Mouse (Mus musculus) megakaryocyte, embryonic 14.5 days (primary cell): Measurements from ENCODE around the gene E2f2. TPM values are rescaled to one million over a fixed set of nuclear protein-coding genes. Genes with fewer than 3 reads are reported as not detected.

Experiments used
- H3K27me3 ChIP-seq: replicated peaks from 2 replicates; pipeline ENCODE3; 2012; ENCODE audit warnings: inconsistent platforms
- H3K36me3 ChIP-seq: replicated peaks from 2 replicates; pipeline ENCODE3; 2012; ENCODE audit warnings: low read length, inconsistent platforms, mixed read lengths
- H3K4me1 ChIP-seq: 2 replicates; pipeline ENCODE4 v1.6.1; 2012; ENCODE audit warnings: inconsistent platforms
- H3K4me3 ChIP-seq: replicated peaks from 2 replicates; pipeline ENCODE3; 2012; ENCODE audit warnings: moderate library complexity, mild to moderate bottlenecking, inconsistent platforms
- H3K9me3 ChIP-seq: 2 replicates; pipeline ENCODE4 v1.6.1; 2012; ENCODE audit warnings: inconsistent platforms
- FLI1 ChIP-seq: IDR thresholded peaks from 2 replicates; pipeline ENCODE4 v1.6.1; 2012; ENCODE audit warnings: low read length, inconsistent platforms, mixed read lengths
- GATA1 ChIP-seq: IDR thresholded peaks from 3 replicates; pipeline ENCODE4 v1.6.1; 2012; ENCODE audit warnings: mixed read lengths, low read length, inconsistent platforms, borderline replicate concordance
- polyA plus RNA-seq: library from polyadenylated mRNA; stranded (reverse); fragments of >175 nt; gene quantifications from 2 replicates; pipeline ENCODE4 v1.2.3, GENCODE M21; 2012; ENCODE audit warnings: low replicate concordance; ENCODE audit not compliant: insufficient read depth

The E2f2 gene
- polyA plus RNA-seq, 1 experiment = 10.5 TPM

DNA sequence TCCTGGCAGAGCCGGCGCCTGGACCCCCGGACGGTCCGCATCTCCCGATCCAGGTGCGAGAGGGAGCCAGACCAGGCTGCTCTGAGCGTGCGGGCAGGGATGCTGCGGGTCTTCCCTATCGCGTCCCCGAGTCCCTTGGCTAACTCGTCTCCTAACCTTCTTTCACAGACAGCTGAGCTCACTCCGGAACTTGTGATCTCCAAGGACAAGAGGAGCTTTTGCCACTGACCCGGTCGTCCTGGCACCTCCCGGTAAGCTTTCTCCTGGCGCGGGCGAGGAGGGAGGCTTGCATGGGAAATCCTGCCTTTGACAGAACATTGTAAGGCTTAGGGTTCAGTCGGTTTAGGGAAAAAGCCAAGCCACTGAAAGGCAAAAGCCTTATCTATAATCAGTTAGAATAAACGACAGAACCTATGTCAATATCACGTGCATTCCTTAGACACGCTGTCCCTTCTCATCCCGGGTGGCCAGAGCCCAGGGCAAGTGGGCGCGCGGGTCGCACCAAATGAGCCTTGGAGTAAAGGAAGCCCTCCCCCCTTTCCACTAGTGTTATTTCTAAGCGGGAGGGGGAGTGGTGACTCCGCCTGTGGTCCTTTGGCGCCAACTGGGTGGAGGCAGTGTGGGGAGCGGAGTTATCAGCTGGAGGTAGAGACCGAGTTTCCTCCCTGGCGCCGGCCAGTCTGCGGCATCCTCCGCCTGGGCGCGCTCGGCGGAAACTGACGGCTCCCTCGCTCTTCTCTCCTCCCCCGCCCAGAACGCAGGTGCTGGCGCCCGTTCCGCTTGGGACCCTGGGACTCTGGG, 27.9 kb upstream of the E2f2 start:
- Histone ChIP-seq H3K36me3 (no peaks in the 10 kb centered on the region), H3K4me1 (peaks cover 48% of the 10 kb centered on the region), H3K4me3 (peak overlapping the region; percentile 87), H3K9me3 (peaks cover 5% of the 10 kb centered on the region; the same call in 1 of the 2 replicates), H3K27me3 (peaks cover 96% of the 10 kb centered on the region)
- no peak for TF ChIP-seq FLI1
- no peak for TF ChIP-seq GATA1

DNA sequence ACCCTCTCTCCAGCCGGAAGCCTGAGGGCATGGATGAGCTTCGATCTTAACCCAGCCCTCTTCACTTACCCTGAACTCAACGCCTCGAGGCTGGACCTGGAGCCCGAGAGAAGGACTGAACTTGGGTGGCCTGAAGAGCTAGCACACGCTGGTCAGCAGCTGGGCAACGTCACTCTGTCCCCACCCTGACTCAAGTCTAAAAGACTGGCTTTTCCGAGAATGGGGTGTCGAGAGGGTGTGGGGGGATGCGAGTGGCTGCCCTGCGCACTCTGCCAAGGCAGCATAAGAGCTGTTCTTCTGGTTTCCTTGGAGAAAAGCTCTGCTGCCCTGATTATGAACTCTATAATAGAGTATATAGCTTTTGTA, 27.3 kb upstream of the E2f2 start:
- H3K9me3 ChIP-seq = peaks cover 5% of the 10 kb centered on the region; the same call in 1 of the 2 replicates
- peak overlapping the region; percentile 87 for H3K4me3 ChIP-seq
- H3K4me1 ChIP-seq = peaks cover 44% of the 10 kb centered on the region
- TF ChIP-seq GATA1 = no peak
- no peak for TF ChIP-seq FLI1
- H3K36me3 ChIP-seq = no peaks in the 10 kb centered on the region
- H3K27me3 ChIP-seq = peaks cover 91% of the 10 kb centered on the region

DNA sequence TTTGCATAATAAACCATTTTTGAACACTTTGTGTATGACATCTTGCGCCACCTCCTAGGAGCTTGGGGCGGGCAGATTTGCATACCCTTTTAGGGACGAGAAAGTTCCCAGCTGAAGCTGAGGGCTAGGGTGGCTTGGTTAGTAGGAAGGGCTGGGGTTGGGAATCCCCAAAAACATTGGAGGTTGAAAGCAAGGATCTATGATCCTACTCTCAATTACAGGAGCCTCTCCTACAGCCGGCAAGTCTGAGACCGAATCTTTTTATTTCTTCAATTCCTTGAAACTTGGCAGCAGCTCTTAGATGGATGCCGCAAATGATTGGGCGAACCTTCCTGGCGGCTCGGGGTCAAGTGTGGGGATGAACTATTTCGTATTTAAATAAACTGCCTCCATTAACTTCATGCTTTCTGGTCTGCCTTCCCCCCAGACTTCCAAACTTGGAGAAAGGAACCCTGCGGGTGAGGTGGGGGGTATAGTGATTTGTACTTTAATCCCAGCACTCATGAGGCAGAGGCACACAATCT, 26.8 kb upstream of the E2f2 start:
- peaks cover 91% of the 10 kb centered on the region for H3K27me3 ChIP-seq
- no peak overlapping the region for H3K4me3 ChIP-seq
- H3K36me3 ChIP-seq = no peaks in the 10 kb centered on the region
- TF ChIP-seq FLI1 (no peak), GATA1 (no peak)
- H3K9me3 ChIP-seq = peaks cover 5% of the 10 kb centered on the region; the same call in 1 of the 2 replicates
- H3K4me1 ChIP-seq = peaks cover 39% of the 10 kb centered on the region

DNA sequence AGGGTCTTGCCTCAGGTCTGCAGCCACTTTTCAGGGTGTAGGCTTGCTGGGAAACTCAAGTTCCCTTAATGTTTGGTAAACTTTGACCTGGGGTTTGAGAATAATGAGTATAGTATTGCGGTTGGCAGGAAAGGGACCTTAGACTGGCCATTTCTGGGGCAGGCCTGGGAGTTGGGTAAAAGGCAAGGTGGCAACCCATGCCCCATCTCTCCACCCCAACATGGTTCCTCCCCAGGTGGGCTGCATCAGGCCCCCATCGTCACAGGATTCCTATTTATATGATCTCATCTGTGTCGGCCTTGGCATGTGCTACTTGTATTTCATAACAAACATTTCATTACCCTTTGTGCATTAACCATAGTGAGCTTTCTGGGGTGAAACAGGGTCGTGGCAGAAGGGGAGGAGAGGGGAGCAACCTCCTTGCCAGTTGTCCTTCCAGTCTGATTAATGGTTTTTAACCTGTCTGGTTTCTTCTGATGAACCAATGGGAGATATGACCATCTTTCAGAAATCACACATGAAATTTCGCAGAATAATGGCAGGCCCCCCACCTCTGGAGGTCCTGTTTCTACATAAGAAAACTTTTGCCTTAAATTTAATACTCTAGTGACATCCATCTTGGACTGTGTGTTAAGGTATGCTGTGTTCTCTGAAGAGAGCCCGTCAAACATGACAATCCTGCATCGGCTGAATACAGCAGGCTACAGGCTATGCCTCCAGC, 26.0 kb upstream of the E2f2 start:
- H3K27me3 ChIP-seq = peaks cover 91% of the 10 kb centered on the region
- TF ChIP-seq GATA1 (no peak), FLI1 (no peak)
- H3K4me1 ChIP-seq = peaks cover 38% of the 10 kb centered on the region
- no peak overlapping the region for H3K4me3 ChIP-seq
- H3K9me3 ChIP-seq = peaks cover 5% of the 10 kb centered on the region; the same call in 1 of the 2 replicates
- H3K36me3 ChIP-seq = no peaks in the 10 kb centered on the region

DNA sequence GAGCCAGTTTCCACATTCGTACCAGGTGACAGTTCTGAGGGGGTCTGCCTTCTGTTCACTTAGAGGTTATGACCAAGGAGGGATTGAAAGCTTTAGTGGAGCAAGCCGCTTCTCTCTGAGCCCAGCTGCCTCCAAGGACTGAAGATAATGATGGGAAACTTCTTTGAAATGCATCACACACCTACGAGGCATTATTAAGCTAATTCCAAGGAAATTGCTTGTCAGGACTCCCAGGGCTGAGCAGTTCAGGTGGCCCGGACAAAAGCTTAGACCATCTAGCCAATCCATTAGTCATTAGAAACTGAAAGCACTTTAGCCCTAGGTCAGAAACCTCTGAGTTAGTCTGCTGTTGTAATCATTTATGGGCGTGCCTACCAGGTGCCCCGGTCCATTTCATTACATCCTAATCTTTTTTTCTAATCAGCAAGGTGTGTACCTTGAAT, 25.5 kb upstream of the E2f2 start:
- H3K9me3 ChIP-seq = peaks cover 5% of the 10 kb centered on the region; the same call in 1 of the 2 replicates
- H3K4me1 ChIP-seq = peaks cover 38% of the 10 kb centered on the region
- TF ChIP-seq FLI1 (no peak), GATA1 (no peak)
- H3K4me3 ChIP-seq = no peak overlapping the region
- H3K36me3 ChIP-seq = no peaks in the 10 kb centered on the region
- H3K27me3 ChIP-seq = peaks cover 91% of the 10 kb centered on the region

DNA sequence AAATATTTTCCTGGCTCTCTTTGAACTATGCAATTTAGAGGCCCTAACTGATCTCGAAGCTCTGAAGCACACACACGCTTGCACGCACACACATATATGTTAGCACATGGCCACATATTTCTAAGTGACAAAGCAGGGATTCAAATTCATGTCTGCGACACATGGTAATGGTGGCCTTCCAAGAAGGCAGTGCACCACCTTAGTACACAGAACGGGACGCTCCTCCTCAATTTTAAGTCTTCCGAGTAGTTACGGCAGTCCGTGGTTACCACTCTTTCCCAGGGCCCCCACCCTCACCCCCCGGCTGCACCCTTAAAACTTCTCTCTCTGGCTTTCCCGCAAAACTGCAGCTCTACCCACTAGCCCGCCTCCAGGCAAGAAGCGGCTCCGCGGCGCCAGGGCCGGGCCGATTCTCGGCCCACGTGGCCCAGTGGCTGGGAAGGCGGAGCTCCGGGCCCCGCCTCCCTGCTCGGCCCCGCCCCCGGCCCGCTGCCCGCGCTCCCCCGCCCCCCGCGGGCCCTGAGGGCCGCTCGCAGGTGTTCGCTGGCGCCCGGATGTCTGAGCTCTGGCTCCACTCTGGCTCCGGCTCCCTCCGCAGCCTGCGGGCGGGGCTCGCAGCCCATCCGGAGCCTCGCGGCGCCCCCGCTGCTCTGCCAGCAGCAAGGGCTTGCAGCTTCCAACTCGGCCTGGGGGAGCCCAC, 24.6 kb upstream of the E2f2 start:
- TF ChIP-seq FLI1 (no peak), GATA1 (no peak)
- peaks cover 9% of the 10 kb centered on the region; the same call in 1 of the 2 replicates for H3K9me3 ChIP-seq
- H3K27me3 ChIP-seq = peaks cover 88% of the 10 kb centered on the region
- H3K4me1 ChIP-seq = peaks cover 38% of the 10 kb centered on the region
- H3K36me3 ChIP-seq = no peaks in the 10 kb centered on the region
- peak overlapping the region; percentile 88 for H3K4me3 ChIP-seq

DNA sequence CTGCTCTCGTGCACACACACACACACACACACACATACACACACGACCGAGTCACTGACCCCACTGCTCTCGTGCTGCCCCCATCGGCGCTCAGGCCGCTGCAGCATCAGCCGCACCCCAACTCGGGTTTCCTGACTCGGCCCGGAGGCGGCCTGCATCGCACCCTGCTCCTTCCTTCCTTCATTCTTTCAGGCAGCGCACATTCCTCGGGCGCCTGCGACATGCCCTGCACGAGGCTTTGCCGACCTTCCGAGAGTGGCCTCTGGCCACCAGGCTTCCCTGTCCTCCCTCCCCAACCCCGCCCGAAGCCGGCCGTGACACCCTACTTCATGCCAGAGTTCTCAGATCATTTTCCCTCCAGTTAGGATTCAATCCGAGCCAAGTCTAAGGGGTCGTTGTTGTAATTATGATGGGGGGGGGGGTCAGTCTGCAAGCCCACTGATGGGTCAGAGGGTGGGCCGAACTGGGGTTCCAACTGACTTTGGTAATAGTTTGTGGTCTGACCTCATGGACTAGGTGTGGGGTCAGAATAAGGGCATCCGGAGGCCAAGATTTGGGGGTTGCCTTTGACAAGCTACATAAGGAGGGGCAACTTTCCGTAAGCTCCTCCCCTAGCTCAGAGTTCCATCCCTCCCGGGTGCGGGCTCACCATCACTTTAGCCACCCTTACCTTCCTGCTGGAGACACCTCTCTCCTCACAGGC, 23.7 kb upstream of the E2f2 start:
- peaks cover 13% of the 10 kb centered on the region for H3K9me3 ChIP-seq
- H3K27me3 ChIP-seq = peaks cover 83% of the 10 kb centered on the region
- H3K4me3 ChIP-seq = peak overlapping the region; percentile 80
- TF ChIP-seq FLI1 = no peak
- TF ChIP-seq GATA1 = no peak
- H3K4me1 ChIP-seq = peaks cover 36% of the 10 kb centered on the region
- H3K36me3 ChIP-seq = no peaks in the 10 kb centered on the region

DNA sequence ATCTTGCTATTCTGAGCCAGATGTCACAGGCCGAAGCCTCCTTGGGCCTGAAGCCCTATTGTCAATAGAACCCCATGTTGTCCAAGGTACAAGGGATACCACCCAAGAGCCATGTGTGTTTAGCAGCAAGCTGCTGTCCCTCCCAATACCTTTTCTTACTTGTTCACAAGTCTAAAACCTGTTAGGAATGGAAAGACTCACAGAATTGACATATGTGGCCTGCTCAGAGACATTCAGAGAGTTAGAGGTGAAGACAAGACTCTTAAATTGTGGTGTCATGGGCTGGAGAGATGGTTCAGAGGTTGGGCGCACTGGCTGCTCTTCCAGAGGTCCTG, 23.2 kb upstream of the E2f2 start:
- Histone ChIP-seq H3K9me3 (peaks cover 11% of the 10 kb centered on the region), H3K27me3 (peaks cover 82% of the 10 kb centered on the region), H3K4me3 (no peak overlapping the region), H3K4me1 (peaks cover 31% of the 10 kb centered on the region), H3K36me3 (no peaks in the 10 kb centered on the region)
- no peak for TF ChIP-seq FLI1
- no peak for TF ChIP-seq GATA1

DNA sequence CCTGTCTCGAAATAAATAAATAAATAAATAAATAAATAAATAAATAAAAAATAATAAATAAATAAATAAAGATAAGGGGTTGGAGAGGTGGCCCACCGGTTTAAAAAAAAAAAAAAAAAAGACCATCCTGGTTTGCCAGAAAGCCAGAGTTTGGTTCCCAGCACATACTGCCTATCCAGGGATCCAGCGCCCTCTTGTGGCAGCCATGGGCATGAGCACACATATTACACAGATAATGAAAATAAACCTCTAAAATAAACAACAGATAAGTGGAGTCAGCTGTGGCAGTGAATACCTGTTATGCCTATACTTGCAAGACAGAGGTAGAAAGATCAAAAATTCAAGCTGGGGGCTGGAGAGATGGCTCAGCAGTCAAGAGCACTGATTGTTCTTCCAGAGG, 22.5 kb upstream of the E2f2 start:
- no peak overlapping the region for H3K4me3 ChIP-seq
- peaks cover 24% of the 10 kb centered on the region for H3K4me1 ChIP-seq
- no peaks in the 10 kb centered on the region for H3K36me3 ChIP-seq
- TF ChIP-seq FLI1 (no peak), GATA1 (no peak)
- H3K9me3 ChIP-seq = peaks cover 10% of the 10 kb centered on the region
- H3K27me3 ChIP-seq = peaks cover 81% of the 10 kb centered on the region
